Mouse (Mus musculus): ENCODE results near the gene Olfr1275.

DNA sequence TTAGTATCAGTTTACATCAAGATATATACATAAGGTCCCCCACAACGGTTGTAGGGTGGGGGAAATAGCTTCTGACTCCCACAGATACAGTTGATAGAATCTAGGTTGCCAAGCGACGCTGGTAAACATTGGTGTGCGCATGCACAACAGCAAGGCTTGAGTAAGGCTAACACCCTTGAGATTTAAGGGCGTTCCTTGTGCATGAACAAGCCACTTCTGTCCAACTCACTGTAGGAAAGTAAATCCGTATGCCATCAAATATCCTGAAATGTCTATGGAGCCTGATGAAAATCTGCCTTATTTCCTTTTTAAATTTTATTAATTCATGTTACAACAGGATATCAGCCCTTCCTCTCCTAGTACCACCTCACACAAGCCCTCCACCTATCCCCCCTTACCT, 5.6 kb downstream of the Olfr1275 start, which contains the start of gene 4930430A15Rik:
- TF ChIP-seq CTCF (IDR thresholded peaks at IDR 0.05) (no peak), POLR2A (IDR thresholded peaks at IDR 0.05; ENCODE audit: insufficient read depth, low read depth, low read length) (no peak), EP300 (IDR thresholded peaks at IDR 0.05; ENCODE audit: insufficient read depth, low read depth, low read length) (no peak)

Measured in heart, adult 2 months (tissue).